Mouse (Mus musculus): ENCODE data around the gene Rnf31. TPM values are rescaled to one million over a fixed set of nuclear protein-coding genes. Genes with fewer than 3 reads are reported as not detected.
A peak's percentile ranks its signal among the peaks of the same experiment; 100 is the strongest.

Gene Rnf31
- polyA plus RNA-seq, 1 experiment from 2014 or later: 9.0 TPM

GRCm38 (mm10) chr14:55559799-55560201 lies 31.7 kb upstream of the Rnf31 start, which contains the start of gene Dcaf11:
Dcaf11 (plus strand) TSS chr14:55560006.
- H3K9ac ChIP-seq: peak within 1 kb of the TSS; percentile 93
- peak; percentile 89 for DNase-seq
- peaks cover 60% of the 10 kb centered on the region for H3K4me1 ChIP-seq (replicated peaks)
- H3K4me3 ChIP-seq (replicated peaks): peak within 1 kb of the TSS; percentile 78
- H3K27ac ChIP-seq: peak within 1 kb of the TSS; percentile 99
- H3K4me2 ChIP-seq: peak within 1 kb of the TSS; percentile 89
- no peaks in the 10 kb centered on the region for H3K9me3 ChIP-seq (replicated peaks)
- H3K36me3 ChIP-seq: peaks cover 29% of the 10 kb centered on the region
- no peaks in the 10 kb centered on the region for H3K27me3 ChIP-seq
- WGBS (ENCODE audit: insufficient replicate concordance): under 1% methylated on average over 27 of the region's 27 CpGs
- ATAC-seq (ENCODE audit: low read depth): peak; percentile 79

- H3K9ac ChIP-seq: peak within 1 kb of the TSS; percentile 93
- peaks cover 35% of the 10 kb centered on the region for H3K36me3 ChIP-seq
- H3K4me1 ChIP-seq (replicated peaks): peaks cover 56% of the 10 kb centered on the region
- peak within 1 kb of the TSS; percentile 78 for H3K4me3 ChIP-seq (replicated peaks)
- H3K27ac ChIP-seq: peak within 1 kb of the TSS; percentile 99
- ATAC-seq (ENCODE audit: low read depth) (peak; percentile 87), DNase-seq (peak; percentile 97)
- H3K4me2 ChIP-seq: peak within 1 kb of the TSS; percentile 89
- under 1% methylated on average over 51 of the region's 51 CpGs for WGBS (ENCODE audit: insufficient replicate concordance)
- H3K27me3 ChIP-seq: no peaks in the 10 kb centered on the region
- no peaks in the 10 kb centered on the region for H3K9me3 ChIP-seq (replicated peaks)
These were observed 31.1 kb upstream of the Rnf31 start, which contains the start of gene A730061H03Rik for GRCm38 (mm10) chr14:55560202-55561073. A730061H03Rik (minus strand) TSS chr14:55560406.

- DNase-seq (no peak), ATAC-seq (ENCODE audit: low read depth) (no peak)
- H3K27ac ChIP-seq: peak overlapping the region; percentile 99
- H3K36me3 ChIP-seq: peaks cover 50% of the 10 kb centered on the region
- H3K4me2 ChIP-seq: peak overlapping the region; percentile 89
- peak overlapping the region; percentile 67; the same call in 1 of the 2 replicates for H3K9ac ChIP-seq
- WGBS (ENCODE audit: insufficient replicate concordance): 81% methylated on average over 10 of the region's 10 CpGs
- peak overlapping the region; percentile 78 for H3K4me3 ChIP-seq (replicated peaks)
- no peaks in the 10 kb centered on the region for H3K9me3 ChIP-seq (replicated peaks)
- H3K27me3 ChIP-seq: no peaks in the 10 kb centered on the region
- peaks cover 43% of the 10 kb centered on the region for H3K4me1 ChIP-seq (replicated peaks)
These were observed 29.6 kb upstream of the Rnf31 start for GRCm38 (mm10) chr14:55561860-55562259.

- WGBS (ENCODE audit: insufficient replicate concordance): 82% methylated on average over 11 of the region's 11 CpGs
- Histone ChIP-seq H3K36me3 (peaks cover 63% of the 10 kb centered on the region), H3K27me3 (no peaks in the 10 kb centered on the region), H3K4me1 (replicated peaks) (peaks cover 29% of the 10 kb centered on the region), H3K9me3 (replicated peaks) (no peaks in the 10 kb centered on the region), H3K27ac (no peak overlapping the region), H3K9ac (no peak overlapping the region), H3K4me2 (no peak overlapping the region), H3K4me3 (replicated peaks) (no peak overlapping the region)
- ATAC-seq (ENCODE audit: low read depth): no peak
- no peak for DNase-seq
These were observed 28.3 kb upstream of the Rnf31 start for GRCm38 (mm10) chr14:55563249-55563648.

GRCm38 (mm10) chr14:55565748-55566147 lies 25.8 kb upstream of the Rnf31 start:
- WGBS (ENCODE audit: insufficient replicate concordance): 78% methylated on average over 3 of the region's 3 CpGs
- no peak for DNase-seq
- Histone ChIP-seq H3K9me3 (replicated peaks) (no peaks in the 10 kb centered on the region), H3K36me3 (peaks cover 88% of the 10 kb centered on the region), H3K4me2 (no peak overlapping the region), H3K27ac (no peak overlapping the region), H3K9ac (no peak overlapping the region), H3K4me1 (replicated peaks) (peaks cover 23% of the 10 kb centered on the region), H3K4me3 (replicated peaks) (no peak overlapping the region), H3K27me3 (no peaks in the 10 kb centered on the region)
- no peak for ATAC-seq (ENCODE audit: low read depth)

- WGBS (ENCODE audit: insufficient replicate concordance): 80% methylated on average over 3 of the region's 3 CpGs
- H3K4me1 ChIP-seq (replicated peaks): peaks cover 22% of the 10 kb centered on the region
- no peak overlapping the region for H3K9ac ChIP-seq
- no peak for ATAC-seq (ENCODE audit: low read depth)
- H3K36me3 ChIP-seq: peaks cover 84% of the 10 kb centered on the region
- no peak overlapping the region for H3K4me2 ChIP-seq
- no peaks in the 10 kb centered on the region for H3K9me3 ChIP-seq (replicated peaks)
- no peak overlapping the region for H3K27ac ChIP-seq
- DNase-seq: no peak
- H3K4me3 ChIP-seq (replicated peaks): no peak overlapping the region
- H3K27me3 ChIP-seq: no peaks in the 10 kb centered on the region
These were observed 24.0 kb upstream of the Rnf31 start for GRCm38 (mm10) chr14:55567496-55567895.

GRCm38 (mm10) chr14:55570588-55570987 lies 20.9 kb upstream of the Rnf31 start:
- Histone ChIP-seq H3K4me3 (replicated peaks) (no peak overlapping the region), H3K4me2 (no peak overlapping the region), H3K4me1 (replicated peaks) (peaks cover 24% of the 10 kb centered on the region), H3K36me3 (peaks cover 53% of the 10 kb centered on the region), H3K27ac (no peak overlapping the region; the same call in 1 of the 2 replicates), H3K9me3 (replicated peaks) (no peaks in the 10 kb centered on the region), H3K9ac (no peak overlapping the region), H3K27me3 (no peaks in the 10 kb centered on the region)
- no peak for ATAC-seq (ENCODE audit: low read depth)
- no peak for DNase-seq
- WGBS (ENCODE audit: insufficient replicate concordance): 58% methylated on average over 2 of the region's 2 CpGs

GRCm38 (mm10) chr14:55571760-55572159 lies 19.7 kb upstream of the Rnf31 start:
- Histone ChIP-seq H3K4me2 (no peak overlapping the region), H3K36me3 (peaks cover 41% of the 10 kb centered on the region), H3K9me3 (replicated peaks) (no peaks in the 10 kb centered on the region), H3K4me3 (replicated peaks) (no peak overlapping the region), H3K27ac (peak overlapping the region; percentile 53; the same call in 1 of the 2 replicates), H3K4me1 (replicated peaks) (peaks cover 31% of the 10 kb centered on the region), H3K27me3 (no peaks in the 10 kb centered on the region), H3K9ac (no peak overlapping the region)
- ATAC-seq (ENCODE audit: low read depth) (no peak), DNase-seq (no peak)

- Histone ChIP-seq H3K4me2 (no peak within 1 kb of the TSS), H3K36me3 (peaks cover 15% of the 10 kb centered on the region), H3K4me1 (replicated peaks) (peaks cover 59% of the 10 kb centered on the region), H3K27me3 (no peaks in the 10 kb centered on the region), H3K4me3 (replicated peaks) (no peak within 1 kb of the TSS), H3K9ac (peak within 1 kb of the TSS; percentile 4; the same call in 1 of the 2 replicates), H3K27ac (no peak within 1 kb of the TSS), H3K9me3 (replicated peaks) (no peaks in the 10 kb centered on the region)
- DNase-seq (no peak), ATAC-seq (ENCODE audit: low read depth) (no peak)
- 61% methylated on average over 8 of the region's 8 CpGs for WGBS (ENCODE audit: insufficient replicate concordance)
These were observed 16.2 kb upstream of the Rnf31 start, which contains the start of gene Fitm1 for GRCm38 (mm10) chr14:55575302-55575701. Fitm1 (plus strand) TSS chr14:55575617.

GRCm38 (mm10) chr14:55575711-55576110 lies 15.8 kb upstream of the Rnf31 start:
- Histone ChIP-seq H3K27ac (no peak overlapping the region), H3K36me3 (peaks cover 16% of the 10 kb centered on the region), H3K4me1 (replicated peaks) (peaks cover 57% of the 10 kb centered on the region), H3K4me2 (no peak overlapping the region), H3K4me3 (replicated peaks) (no peak overlapping the region), H3K9me3 (replicated peaks) (no peaks in the 10 kb centered on the region), H3K9ac (peak overlapping the region; percentile 4; the same call in 1 of the 2 replicates), H3K27me3 (no peaks in the 10 kb centered on the region)
- DNase-seq (no peak), ATAC-seq (ENCODE audit: low read depth) (no peak)
- WGBS (ENCODE audit: insufficient replicate concordance): 64% methylated on average over 13 of the region's 13 CpGs

- DNase-seq (no peak), ATAC-seq (ENCODE audit: low read depth) (no peak)
- Histone ChIP-seq H3K27me3 (no peaks in the 10 kb centered on the region), H3K4me2 (no peak overlapping the region), H3K9ac (no peak overlapping the region), H3K27ac (no peak overlapping the region), H3K4me3 (replicated peaks) (no peak overlapping the region), H3K9me3 (replicated peaks) (no peaks in the 10 kb centered on the region), H3K4me1 (replicated peaks) (peaks cover 51% of the 10 kb centered on the region), H3K36me3 (peaks cover 20% of the 10 kb centered on the region)
- 78% methylated on average over 16 of the region's 16 CpGs for WGBS (ENCODE audit: insufficient replicate concordance)
These were observed 15.1 kb upstream of the Rnf31 start for GRCm38 (mm10) chr14:55576376-55576775.
